Mouse (Mus musculus): ENCODE results near the gene Hoxb9.

The Hoxb9 gene

GRCm38 (mm10) chr11:96254221-96254620, 17.0 kb upstream of the Hoxb9 start:
- Histone ChIP-seq H3K4me3 (replicated peaks; ENCODE audit: low read length) (peak overlapping the region; percentile 5), H3K9me3 (ENCODE audit: low read length) (no peaks in the 10 kb centered on the region), H3K27me3 (ENCODE audit: insufficient read depth, low read length) (peaks cover 85% of the 10 kb centered on the region), H3K4me1 (replicated peaks; ENCODE audit: low read depth, low read length) (peaks cover 65% of the 10 kb centered on the region), H3K36me3 (ENCODE audit: insufficient read depth, low read length) (no peaks in the 10 kb centered on the region)
- TF ChIP-seq CTCF (conservative IDR thresholded peaks at IDR 0.05; ENCODE audit: low read length) (no peak), NANOG (IDR thresholded peaks at IDR 0.05; ENCODE audit: borderline replicate concordance, low read length) (no peak), POU5F1 (IDR thresholded peaks at IDR 0.05; ENCODE audit: borderline replicate concordance, low read length) (no peak)

- Histone ChIP-seq H3K27me3 (ENCODE audit: insufficient read depth, low read length) (peaks cover 92% of the 10 kb centered on the region), H3K36me3 (ENCODE audit: insufficient read depth, low read length) (no peaks in the 10 kb centered on the region), H3K4me1 (replicated peaks; ENCODE audit: low read depth, low read length) (peaks cover 66% of the 10 kb centered on the region), H3K9me3 (ENCODE audit: low read length) (no peaks in the 10 kb centered on the region), H3K4me3 (replicated peaks; ENCODE audit: low read length) (peak overlapping the region; percentile 59)
- TF ChIP-seq NANOG (IDR thresholded peaks at IDR 0.05; ENCODE audit: borderline replicate concordance, low read length) (no peak), POU5F1 (IDR thresholded peaks at IDR 0.05; ENCODE audit: borderline replicate concordance, low read length) (no peak), CTCF (conservative IDR thresholded peaks at IDR 0.05; ENCODE audit: low read length) (no peak)
These were observed 15.9 kb upstream of the Hoxb9 start for GRCm38 (mm10) chr11:96255111-96255995.

GRCm38 (mm10) chr11:96255996-96256445, 15.2 kb upstream of the Hoxb9 start:
- no peaks in the 10 kb centered on the region for H3K36me3 ChIP-seq (ENCODE audit: insufficient read depth, low read length)
- H3K9me3 ChIP-seq (ENCODE audit: low read length): no peaks in the 10 kb centered on the region
- peak; percentile 45 for TF ChIP-seq CTCF (conservative IDR thresholded peaks at IDR 0.05; ENCODE audit: low read length)
- TF ChIP-seq POU5F1 (IDR thresholded peaks at IDR 0.05; ENCODE audit: borderline replicate concordance, low read length): no peak
- no peak for TF ChIP-seq NANOG (IDR thresholded peaks at IDR 0.05; ENCODE audit: borderline replicate concordance, low read length)
- peak overlapping the region; percentile 59 for H3K4me3 ChIP-seq (replicated peaks; ENCODE audit: low read length)
- H3K27me3 ChIP-seq (ENCODE audit: insufficient read depth, low read length): peaks cover 97% of the 10 kb centered on the region
- H3K4me1 ChIP-seq (replicated peaks; ENCODE audit: low read depth, low read length): peaks cover 66% of the 10 kb centered on the region

- H3K4me3 ChIP-seq (replicated peaks; ENCODE audit: low read length): no peak overlapping the region
- no peaks in the 10 kb centered on the region for H3K9me3 ChIP-seq (ENCODE audit: low read length)
- peaks cover 61% of the 10 kb centered on the region for H3K4me1 ChIP-seq (replicated peaks; ENCODE audit: low read depth, low read length)
- TF ChIP-seq POU5F1 (IDR thresholded peaks at IDR 0.05; ENCODE audit: borderline replicate concordance, low read length) (no peak), NANOG (IDR thresholded peaks at IDR 0.05; ENCODE audit: borderline replicate concordance, low read length) (no peak), CTCF (conservative IDR thresholded peaks at IDR 0.05; ENCODE audit: low read length) (no peak)
- peaks cover 98% of the 10 kb centered on the region for H3K27me3 ChIP-seq (ENCODE audit: insufficient read depth, low read length)
- H3K36me3 ChIP-seq (ENCODE audit: insufficient read depth, low read length): no peaks in the 10 kb centered on the region
These were observed 14.1 kb upstream of the Hoxb9 start for GRCm38 (mm10) chr11:96257141-96257540.

- H3K27me3 ChIP-seq (ENCODE audit: insufficient read depth, low read length): peaks cover 98% of the 10 kb centered on the region
These were observed 12.2 kb upstream of the Hoxb9 start for GRCm38 (mm10) chr11:96259038-96259437.

GRCm38 (mm10) chr11:96259511-96259910, 11.7 kb upstream of the Hoxb9 start:
- no peak for TF ChIP-seq CTCF (conservative IDR thresholded peaks at IDR 0.05; ENCODE audit: low read length)
- TF ChIP-seq POU5F1 (IDR thresholded peaks at IDR 0.05; ENCODE audit: borderline replicate concordance, low read length): no peak
- TF ChIP-seq NANOG (IDR thresholded peaks at IDR 0.05; ENCODE audit: borderline replicate concordance, low read length): no peak
- Histone ChIP-seq H3K4me1 (replicated peaks; ENCODE audit: low read depth, low read length) (peaks cover 51% of the 10 kb centered on the region), H3K27me3 (ENCODE audit: insufficient read depth, low read length) (peaks cover 98% of the 10 kb centered on the region), H3K9me3 (ENCODE audit: low read length) (0 out of 2 replicates have a peak, but pooled peaks cover under 1% of the 10 kb centered on the region), H3K4me3 (replicated peaks; ENCODE audit: low read length) (no peak overlapping the region), H3K36me3 (ENCODE audit: insufficient read depth, low read length) (peaks cover 5% of the 10 kb centered on the region)

More at GRCm38 (mm10) chr11:96259038-96259437, 12.2 kb upstream of the Hoxb9 start:
- H3K4me1 ChIP-seq (replicated peaks; ENCODE audit: low read depth, low read length): peaks cover 52% of the 10 kb centered on the region
- peaks cover 5% of the 10 kb centered on the region for H3K36me3 ChIP-seq (ENCODE audit: insufficient read depth, low read length)
- no peaks in the 10 kb centered on the region for H3K9me3 ChIP-seq (ENCODE audit: low read length)
- TF ChIP-seq POU5F1 (IDR thresholded peaks at IDR 0.05; ENCODE audit: borderline replicate concordance, low read length): no peak
- no peak for TF ChIP-seq NANOG (IDR thresholded peaks at IDR 0.05; ENCODE audit: borderline replicate concordance, low read length)
- TF ChIP-seq CTCF (conservative IDR thresholded peaks at IDR 0.05; ENCODE audit: low read length): no peak
- H3K4me3 ChIP-seq (replicated peaks; ENCODE audit: low read length): no peak overlapping the region

GRCm38 (mm10) chr11:96260310-96260970, 10.8 kb upstream of the Hoxb9 start:
- peaks cover 98% of the 10 kb centered on the region for H3K27me3 ChIP-seq (ENCODE audit: insufficient read depth, low read length)
- peaks cover 43% of the 10 kb centered on the region for H3K4me1 ChIP-seq (replicated peaks; ENCODE audit: low read depth, low read length)
- no peak for TF ChIP-seq POU5F1 (IDR thresholded peaks at IDR 0.05; ENCODE audit: borderline replicate concordance, low read length)
- TF ChIP-seq NANOG (IDR thresholded peaks at IDR 0.05; ENCODE audit: borderline replicate concordance, low read length): no peak
- no peak for TF ChIP-seq CTCF (conservative IDR thresholded peaks at IDR 0.05; ENCODE audit: low read length)
- peak overlapping the region; percentile 46; the same call in 1 of the 2 replicates for H3K4me3 ChIP-seq (replicated peaks; ENCODE audit: low read length)
- H3K36me3 ChIP-seq (ENCODE audit: insufficient read depth, low read length): peaks cover 12% of the 10 kb centered on the region
- H3K9me3 ChIP-seq (ENCODE audit: low read length): peaks cover 7% of the 10 kb centered on the region; the same call in 1 of the 2 replicates

GRCm38 (mm10) chr11:96261323-96261890, 9.8 kb upstream of the Hoxb9 start:
- peaks cover 33% of the 10 kb centered on the region for H3K4me1 ChIP-seq (replicated peaks; ENCODE audit: low read depth, low read length)
- H3K9me3 ChIP-seq (ENCODE audit: low read length): peaks cover 7% of the 10 kb centered on the region; the same call in 1 of the 2 replicates
- peaks cover 98% of the 10 kb centered on the region for H3K27me3 ChIP-seq (ENCODE audit: insufficient read depth, low read length)
- peaks cover 12% of the 10 kb centered on the region for H3K36me3 ChIP-seq (ENCODE audit: insufficient read depth, low read length)
- TF ChIP-seq NANOG (IDR thresholded peaks at IDR 0.05; ENCODE audit: borderline replicate concordance, low read length) (no peak), CTCF (conservative IDR thresholded peaks at IDR 0.05; ENCODE audit: low read length) (peak; percentile 85), POU5F1 (IDR thresholded peaks at IDR 0.05; ENCODE audit: borderline replicate concordance, low read length) (no peak)
- no peak overlapping the region for H3K4me3 ChIP-seq (replicated peaks; ENCODE audit: low read length)

All from E14TG2a.4 (cell line).